15 mouse cellular contexts compared by ENCODE assay signal in genomic region chr4:141858501-141858900, GRCm38 (mm10). TPM values are rescaled to one million over a fixed set of nuclear protein-coding genes. Genes with fewer than 3 reads are reported as not detected.
DNase-seq lines count a peak whose midpoint lies in the region; ATAC-seq and TF ChIP-seq lines count a peak whose summit lies in the region.
"Had no signal": no experiment of that assay in that cellular context is flagged by ENCODE, and none has a peak within 500 bp of the region (broad histone marks: within the 10 kb centered on the region; RNA-seq: fewer than 3 reads in every experiment).

No protein-coding gene starts in this region.

- WGBS in forebrain, postnatal 0 days, result 78% methylated on average over 20 of the region's 20 CpGs
- WGBS in forebrain, embryonic 14.5 days, result 90% methylated on average over 20 of the region's 20 CpGs
- 78% methylated on average over 20 of the region's 20 CpGs for WGBS in intestine, embryonic 16.5 days

- no peak for TF ChIP-seq CTCF in forebrain, postnatal 0 days (IDR thresholded peaks at IDR 0.05; ENCODE audit: low read depth)
- TF ChIP-seq CTCF in CH12.LX (conservative IDR thresholded peaks at IDR 0.05 in 1 of 2, IDR thresholded peaks at IDR 0.05 in 1 of 2; ENCODE audit: low read depth in 2 of 2, low read length in 2 of 2), result no peak

- no peak for TF ChIP-seq POLR2A in CH12.LX (IDR thresholded peaks at IDR 0.05; ENCODE audit: low read depth, low read length)

- H3K4me2 ChIP-seq in forebrain, postnatal 0 days (ENCODE audit: low read depth), result no peak overlapping the region
- no peak overlapping the region for H3K4me2 ChIP-seq in forebrain, embryonic 14.5 days (ENCODE audit: low read length)
- no peak overlapping the region for H3K4me2 ChIP-seq in CH12.LX (ENCODE audit: insufficient read depth, low read depth, poor library complexity, severe bottlenecking)
- H3K4me2 ChIP-seq in intestine, embryonic 16.5 days (ENCODE audit: low read depth, low read length), result no peak overlapping the region
- H3K4me2 ChIP-seq: hindbrain, embryonic 13.5 days; limb, embryonic 13.5 days; neural tube, embryonic 12.5 days had no signal

- no peak for ATAC-seq in forebrain, postnatal 0 days
- ATAC-seq in forebrain, embryonic 14.5 days, result no peak
- ATAC-seq in intestine, embryonic 16.5 days, result no peak

- dilution Hi-C loops in CH12.LX (cut with MboI; ENCODE audit: extremely low pct_ligation_motif_present, extremely low pct_unique_long_range_greater_than_20kb, low sequenced_read_pairs), result no loop called here

- DNase-seq in forebrain, postnatal 0 days, result peak; percentile 11
- no peak for DNase-seq in forebrain, embryonic 14.5 days (ENCODE audit: low spot score)
- DNase-seq in kidney, postnatal 4 days, result peak; percentile 60 to 74
- DNase-seq in kidney, postnatal 36 days, result no peak
- peak; percentile 53 for DNase-seq in CH12.LX (ENCODE audit: extremely low read depth)
- DNase-seq in embryo, embryonic 11 days, result no peak
- no peak for DNase-seq in Muller cell, postnatal 12 days (ENCODE audit: inconsistent ontology term)

- in situ Hi-C loops in CH12.LX (cut with MboI; ENCODE audit: low pct_ligation_motif_present, low pct_unique_long_range_greater_than_20kb, low sequenced_read_pairs), result no loop called here

- no peak overlapping the region for H3K27ac ChIP-seq in forebrain, postnatal 0 days (ENCODE audit: low read depth, low read length)
- H3K27ac ChIP-seq in forebrain, embryonic 14.5 days (ENCODE audit: low read depth, low read length), result no peak overlapping the region
- H3K27ac ChIP-seq in CH12.LX (ENCODE audit: insufficient read depth, low read depth), result no peak overlapping the region
- peak overlapping the region; percentile 45; the same call in 1 of the 2 replicates for H3K27ac ChIP-seq in intestine, embryonic 16.5 days (ENCODE audit: low read length)
- H3K27ac ChIP-seq: hindbrain, embryonic 13.5 days; limb, embryonic 13.5 days; neural tube, embryonic 12.5 days had no signal

- H3K36me3 ChIP-seq in forebrain, postnatal 0 days (ENCODE audit: insufficient read depth), result peaks cover 11% of the 10 kb centered on the region
- H3K36me3 ChIP-seq in forebrain, embryonic 14.5 days (ENCODE audit: control insufficient read depth, insufficient read depth, low read length), result peaks cover 30% of the 10 kb centered on the region
- peaks cover 27 to 55% of the 10 kb centered on the region in 2 experiments for H3K36me3 ChIP-seq in CH12.LX (replicated peaks in 1 of 2; ENCODE audit: control insufficient read depth in 1 of 2, insufficient read depth in 1 of 2, low read length in 1 of 2)
- peaks cover 20% of the 10 kb centered on the region for H3K36me3 ChIP-seq in intestine, embryonic 16.5 days (ENCODE audit: control insufficient read depth, insufficient read depth, low read length)

- H3K27me3 ChIP-seq in forebrain, postnatal 0 days (ENCODE audit: insufficient read depth, low read length), result no peaks in the 10 kb centered on the region
- H3K27me3 ChIP-seq in forebrain, embryonic 14.5 days (replicated peaks; ENCODE audit: control insufficient read depth, insufficient read depth, low read length), result no peaks in the 10 kb centered on the region
- H3K27me3 ChIP-seq in CH12.LX (replicated peaks), result no peaks in the 10 kb centered on the region
- H3K27me3 ChIP-seq in intestine, embryonic 16.5 days (replicated peaks; ENCODE audit: control insufficient read depth, insufficient read depth, low read length), result no peaks in the 10 kb centered on the region
- H3K27me3 ChIP-seq: hindbrain, embryonic 13.5 days; limb, embryonic 13.5 days; neural tube, embryonic 12.5 days had no signal

- H3K9me3 ChIP-seq in forebrain, postnatal 0 days (ENCODE audit: low read length), result no peaks in the 10 kb centered on the region
- H3K9me3 ChIP-seq in forebrain, embryonic 14.5 days (replicated peaks; ENCODE audit: control insufficient read depth, low read length), result no peaks in the 10 kb centered on the region
- H3K9me3 ChIP-seq in CH12.LX (replicated peaks; ENCODE audit: low read length), result peaks cover 7% of the 10 kb centered on the region
- 0 out of 2 replicates have a peak, but pooled peaks cover 4% of the 10 kb centered on the region for H3K9me3 ChIP-seq in intestine, embryonic 16.5 days (ENCODE audit: control insufficient read depth, low read length)
- H3K9me3 ChIP-seq: heart, embryonic 10.5 days; hindbrain, embryonic 13.5 days; limb, embryonic 13.5 days; megakaryocyte, embryonic 14.5 days; neural tube, embryonic 12.5 days had no signal

- no peak overlapping the region for H3K9ac ChIP-seq in forebrain, postnatal 0 days
- H3K9ac ChIP-seq in forebrain, embryonic 14.5 days (ENCODE audit: low read length), result no peak overlapping the region
- H3K9ac ChIP-seq in CH12.LX (ENCODE audit: insufficient read depth, low read depth), result no peak overlapping the region
- no peak overlapping the region for H3K9ac ChIP-seq in intestine, embryonic 16.5 days (ENCODE audit: low read depth, low read length)
- H3K9ac ChIP-seq: hindbrain, embryonic 13.5 days; limb, embryonic 13.5 days; neural tube, embryonic 12.5 days had no signal

- H3K4me3 ChIP-seq in forebrain, postnatal 0 days (ENCODE audit: low read depth, low read length), result no peak overlapping the region
- no peak overlapping the region for H3K4me3 ChIP-seq in forebrain, embryonic 14.5 days (ENCODE audit: low read depth, low read length)
- no peak overlapping the region for H3K4me3 ChIP-seq in CH12.LX (replicated peaks in 1 of 3; ENCODE audit: low read depth in 2 of 3, low read length in 2 of 3, poor library complexity in 1 of 3)
- no peak overlapping the region for H3K4me3 ChIP-seq in intestine, embryonic 16.5 days (ENCODE audit: low read length)
- H3K4me3 ChIP-seq: heart, embryonic 10.5 days; hindbrain, embryonic 13.5 days; limb, embryonic 13.5 days; megakaryocyte, embryonic 14.5 days; neural tube, embryonic 12.5 days had no signal

- TF ChIP-seq RAD21 in CH12.LX (IDR thresholded peaks at IDR 0.05; ENCODE audit: low read depth, low read length), result no peak

- no peaks in the 10 kb centered on the region for H3K4me1 ChIP-seq in forebrain, postnatal 0 days (ENCODE audit: insufficient read depth)
- H3K4me1 ChIP-seq in forebrain, embryonic 14.5 days (ENCODE audit: control insufficient read depth, insufficient read depth, low read length), result no peaks in the 10 kb centered on the region
- peaks cover 5 to 31% of the 10 kb centered on the region in 2 experiments; a peak in 2 of 4 replicates for H3K4me1 ChIP-seq in CH12.LX (ENCODE audit: control insufficient read depth in 1 of 2, insufficient read depth in 2 of 2)
- peaks cover 31% of the 10 kb centered on the region for H3K4me1 ChIP-seq in intestine, embryonic 16.5 days (ENCODE audit: control insufficient read depth, insufficient read depth, low read length)
- H3K4me1 ChIP-seq: limb, embryonic 13.5 days; neural tube, embryonic 12.5 days had no signal

- no peak for TF ChIP-seq EP300 in CH12.LX (IDR thresholded peaks at IDR 0.05; ENCODE audit: low read length)

- H3K79me2 ChIP-seq in CH12.LX (replicated peaks; ENCODE audit: control insufficient read depth, extremely low read depth, insufficient read depth, poor library complexity, severe bottlenecking), result no peaks in the 10 kb centered on the region

TF ChIP-seq in CH12.LX, 34 proteins besides CTCF, POLR2A, EP300 and RAD21:
- no peak for TF ChIP-seq MAZ (IDR thresholded peaks at IDR 0.05; ENCODE audit: low read depth, low read length)
- TF ChIP-seq SMC3 (IDR thresholded peaks at IDR 0.05; ENCODE audit: low read depth, low read length), result no peak
- TF ChIP-seq ETS1 (conservative IDR thresholded peaks at IDR 0.05; ENCODE audit: low read depth, low read length), result peak; percentile 74
- TF ChIP-seq BHLHE40 (IDR thresholded peaks at IDR 0.05; ENCODE audit: low read depth, low read length), result peak; percentile 94
- no peak for TF ChIP-seq UBTF (IDR thresholded peaks at IDR 0.05; ENCODE audit: low read depth, low read length)
- TF ChIP-seq ZKSCAN1 (IDR thresholded peaks at IDR 0.05; ENCODE audit: borderline replicate concordance, low read depth, low read length), result no peak

RNA-seq across cellular contexts. Expression of gene Ctrc, which starts 12.3 kb away (rescaled TPM):
- total RNA-seq in forebrain, postnatal 0 days (2014; rRNA removed), result not detected in 2 replicates
- not detected in 2 replicates for polyA plus RNA-seq in forebrain, postnatal 0 days (2015; fragmentation: Nextera tagmentation; extraction: Ambion mirVana)
- polyA plus RNA-seq in forebrain, embryonic 14.5 days (2014; fragmentation: Nextera tagmentation; extraction: Ambion mirVana), result not detected in 2 replicates
- total RNA-seq in CH12.LX (2012; rRNA removed) (not detected in 2 replicates), CH12.LX (2014; rRNA removed) (not detected in 2 replicates)
- not detected in 2 replicates for polyA plus RNA-seq in CH12.LX (2012; ENCODE audit: insufficient read length, low read depth)
- 0.29 and 0.87 TPM in 2 replicates for polyA plus RNA-seq in intestine, embryonic 16.5 days (2015; fragmentation: Nextera tagmentation; extraction: Ambion mirVana)
- total RNA-seq: layer of hippocampus, adult 18-20 months had no signal
- polyA plus RNA-seq: brain, embryonic 14.5 days; heart, embryonic 10.5 days; hindbrain, embryonic 13.5 days; limb, embryonic 13.5 days; neural tube, embryonic 12.5 days had no signal

RNA-seq across cellular contexts. Expression of gene Efhd2, which starts 16.2 kb away (rescaled TPM):
- 24.2 and 30.7 TPM in 2 replicates for total RNA-seq in forebrain, postnatal 0 days (2014; rRNA removed)
- 49.7 and 52.2 TPM in 2 replicates for polyA plus RNA-seq in forebrain, postnatal 0 days (2015; fragmentation: Nextera tagmentation; extraction: Ambion mirVana)
- 44.0 and 49.3 TPM in 2 replicates for polyA plus RNA-seq in forebrain, embryonic 14.5 days (2014; fragmentation: Nextera tagmentation; extraction: Ambion mirVana)
- total RNA-seq in CH12.LX (2012; rRNA removed) (43.8 and 51.5 TPM in 2 replicates), CH12.LX (2014; rRNA removed) (34.7 and 44.1 TPM in 2 replicates)
- 132 and 143 TPM in 2 replicates for polyA plus RNA-seq in CH12.LX (2012; ENCODE audit: insufficient read length, low read depth)
- polyA plus RNA-seq in intestine, embryonic 16.5 days (2015; fragmentation: Nextera tagmentation; extraction: Ambion mirVana), result 140 and 163 TPM in 2 replicates

RNA-seq across cellular contexts. Expression of gene Cela2a, which starts 32.5 kb away (rescaled TPM):
- 0.69 TPM in 1 of 2 replicates, not detected in the other for total RNA-seq in forebrain, postnatal 0 days (2014; rRNA removed)
- polyA plus RNA-seq in forebrain, postnatal 0 days (2015; fragmentation: Nextera tagmentation; extraction: Ambion mirVana), result 0.18 and 0.39 TPM in 2 replicates
- polyA plus RNA-seq in forebrain, embryonic 14.5 days (2014; fragmentation: Nextera tagmentation; extraction: Ambion mirVana), result not detected in 2 replicates
- 1.0 and 2.6 TPM in 2 replicates for total RNA-seq in CH12.LX (2012; rRNA removed)
- total RNA-seq in CH12.LX (2014; rRNA removed), result 0.23 and 0.30 TPM in 2 replicates
- 0.30 and 0.43 TPM in 2 replicates for polyA plus RNA-seq in CH12.LX (2012; ENCODE audit: insufficient read length, low read depth)
- polyA plus RNA-seq in intestine, embryonic 16.5 days (2015; fragmentation: Nextera tagmentation; extraction: Ambion mirVana), result 455 and 890 TPM in 2 replicates
- total RNA-seq: layer of hippocampus, adult 18-20 months had no signal
- polyA plus RNA-seq: heart, embryonic 10.5 days; hindbrain, embryonic 13.5 days; limb, embryonic 13.5 days; neural tube, embryonic 12.5 days had no signal

Comparison
In these comparisons a context has a peak if more than half of its experiments do, and no peak if none do; other contexts are left out.
1. DNase-seq: peak in forebrain, postnatal 0 days (single experiment), kidney, postnatal 4 days (2 of 2) and CH12.LX (single experiment); none in forebrain, embryonic 14.5 days (single experiment), kidney, postnatal 36 days (0 of 2), embryo, embryonic 11 days (single experiment) and Muller cell, postnatal 12 days (single experiment).
2. RNA of gene Cela2a, which starts 32.5 kb away (polyA plus RNA-seq): 455 to 890 TPM in intestine, embryonic 16.5 days; 0.30 to 0.43 TPM in CH12.LX, 0.18 to 0.39 TPM in forebrain, postnatal 0 days and not detected in forebrain, embryonic 14.5 days; every median in the first group is over 100 times any median in the second.